Mouse (Mus musculus) hindbrain, embryonic 10.5 days (tissue): ENCODE measurements around the gene Klhdc8a. TPM values are rescaled to one million over a fixed set of nuclear protein-coding genes. Genes with fewer than 3 reads are reported as not detected.

Experiments
- DNase-seq: peaks from one replicate; pipeline ENCODE4 v3.0.0-alpha.2; 2017; ENCODE audit warnings: low spot score
- H3K27ac ChIP-seq: fragments of 300-500 bp; sonication (generic); 2 replicates; pipeline ENCODE4 v1.5.1; 2016; ENCODE audit warnings: mild to moderate bottlenecking, moderate library complexity
- H3K27me3 ChIP-seq: fragments of 300-500 bp; sonication (generic); 2 replicates; pipeline ENCODE4 v1.6.1; 2016; ENCODE audit warnings: mild to moderate bottlenecking; ENCODE audit not compliant: poor library complexity, insufficient read depth, severe bottlenecking
- H3K36me3 ChIP-seq: fragments of 300-500 bp; sonication (generic); 2 replicates; pipeline ENCODE4 v1.6.1; 2016; ENCODE audit warnings: mild to moderate bottlenecking, moderate library complexity
- H3K4me1 ChIP-seq: fragments of 300-500 bp; sonication (generic); replicated peaks from 2 replicates; pipeline ENCODE4 v1.6.1; 2016; ENCODE audit warnings: mild to moderate bottlenecking
- H3K4me3 ChIP-seq: fragments of 300-500 bp; sonication (generic); 2 replicates; pipeline ENCODE4 v1.5.1; 2016; ENCODE audit warnings: mild to moderate bottlenecking, moderate library complexity
- H3K9me3 ChIP-seq: fragments of 300-500 bp; sonication (generic); 2 replicates; pipeline ENCODE4 v1.6.1; 2016; ENCODE audit warnings: mild to moderate bottlenecking, moderate library complexity
- WGBS: fragments of 180-500 bp; shearing (Covaris S2); methylation state at CpG from one replicate; pipeline ENCODE4 v1.1.7; 2016; 5-methylcytosine and 5-hydroxymethylcytosine counted together
- polyA plus RNA-seq: library from polyadenylated mRNA; unstranded; fragments of >200 nt; fragmentation: Nextera tagmentation; extraction: Ambion mirVana; gene quantifications from 2 replicates; pipeline ENCODE4 v1.2.1, GENCODE M21; 2016

Gene Klhdc8a
- polyA plus RNA-seq, 1 experiment from 2014 or later = 3.5 TPM

- H3K4me3 ChIP-seq = no peak overlapping the region
- WGBS = 0% methylated on average over 3 of the region's 3 CpGs
- H3K27ac ChIP-seq = peak overlapping the region; percentile 88
- H3K9me3 ChIP-seq = peaks cover 3% of the 10 kb centered on the region
- H3K36me3 ChIP-seq = peaks cover 48% of the 10 kb centered on the region
- peak; percentile 91 for DNase-seq
- H3K4me1 ChIP-seq = peaks cover 24% of the 10 kb centered on the region
- H3K27me3 ChIP-seq = no peaks in the 10 kb centered on the region
Observed at GRCm38 (mm10) chr1:132355841-132356242, 57.4 kb downstream of the Klhdc8a start.

- Histone ChIP-seq H3K4me1 (peaks cover 24% of the 10 kb centered on the region), H3K27me3 (no peaks in the 10 kb centered on the region), H3K9me3 (no peaks in the 10 kb centered on the region), H3K36me3 (peaks cover 58% of the 10 kb centered on the region), H3K4me3 (no peak overlapping the region), H3K27ac (peak overlapping the region; percentile 16; the same call in 1 of the 2 replicates)
- WGBS = 60% methylated on average over 1 of the region's 1 CpGs
- DNase-seq = no peak
Observed at GRCm38 (mm10) chr1:132356841-132357240, 58.4 kb downstream of the Klhdc8a start.

Other genes starting within 250 kb of the Klhdc8a start
- 10.7 and 12.2 TPM in 2 replicates for gene Mfsd4a, start 230.6 kb upstream of the Klhdc8a start, polyA plus RNA-seq
- gene Cdk18, start 158.9 kb upstream of the Klhdc8a start, polyA plus RNA-seq = 2.1 and 2.2 TPM in 2 replicates
- gene Lemd1, start 107.2 kb upstream of the Klhdc8a start, polyA plus RNA-seq = 2.6 and 7.7 TPM in 2 replicates
- 1.6 and 2.8 TPM in 2 replicates for gene AC124108.1, start 107.2 kb upstream of the Klhdc8a start, polyA plus RNA-seq
- gene Gm10188, start 68.9 kb upstream of the Klhdc8a start, polyA plus RNA-seq = 0.24 and 0.31 TPM in 2 replicates
- gene Nuak2, start 17.5 kb downstream of the Klhdc8a start, polyA plus RNA-seq = 42.3 and 44.4 TPM in 2 replicates
- 15.1 and 18.7 TPM in 2 replicates for gene Tmcc2, start 92.7 kb downstream of the Klhdc8a start, polyA plus RNA-seq
- gene Dstyk, start 118.9 kb downstream of the Klhdc8a start, polyA plus RNA-seq = 10.6 and 12.3 TPM in 2 replicates
- 47.4 and 60.0 TPM in 2 replicates for gene Rbbp5, start 178.7 kb downstream of the Klhdc8a start, polyA plus RNA-seq
- gene Tmem81, start 207.6 kb downstream of the Klhdc8a start, polyA plus RNA-seq = 1.1 and 1.9 TPM in 2 replicates
- 41.2 and 87.6 TPM in 2 replicates for gene Cntn2, start 244.6 kb downstream of the Klhdc8a start, polyA plus RNA-seq